Mouse (Mus musculus) heart, postnatal 0 days (tissue): ENCODE measurements around the gene Gm42906.

Source experiments
- CTCF ChIP-seq: IDR thresholded peaks from 2 replicates; pipeline ENCODE4 v1.5.1; 2016; ENCODE audit warnings: antibody characterized with exemption, control low read depth, low read depth
- EP300 ChIP-seq: IDR thresholded peaks from 2 replicates; pipeline ENCODE4 v1.6.1; 2016; ENCODE audit warnings: antibody characterized with exemption, low read depth

GRCm38 (mm10) chr5:151236411-151236810 lies 191.6 kb downstream of the Gm42906 start:
- no peak for TF ChIP-seq CTCF
- TF ChIP-seq EP300, result no peak
